Mouse (Mus musculus): Measurements from ENCODE around the gene Negr1. TPM values are rescaled to one million over a fixed set of nuclear protein-coding genes. Genes with fewer than 3 reads are reported as not detected.
A peak's percentile ranks its signal among the peaks of the same experiment; 100 is the strongest.

The Negr1 gene
- total RNA-seq, 4 experiments from 2014 or later: 104 to 148 (median 114) TPM

DNA sequence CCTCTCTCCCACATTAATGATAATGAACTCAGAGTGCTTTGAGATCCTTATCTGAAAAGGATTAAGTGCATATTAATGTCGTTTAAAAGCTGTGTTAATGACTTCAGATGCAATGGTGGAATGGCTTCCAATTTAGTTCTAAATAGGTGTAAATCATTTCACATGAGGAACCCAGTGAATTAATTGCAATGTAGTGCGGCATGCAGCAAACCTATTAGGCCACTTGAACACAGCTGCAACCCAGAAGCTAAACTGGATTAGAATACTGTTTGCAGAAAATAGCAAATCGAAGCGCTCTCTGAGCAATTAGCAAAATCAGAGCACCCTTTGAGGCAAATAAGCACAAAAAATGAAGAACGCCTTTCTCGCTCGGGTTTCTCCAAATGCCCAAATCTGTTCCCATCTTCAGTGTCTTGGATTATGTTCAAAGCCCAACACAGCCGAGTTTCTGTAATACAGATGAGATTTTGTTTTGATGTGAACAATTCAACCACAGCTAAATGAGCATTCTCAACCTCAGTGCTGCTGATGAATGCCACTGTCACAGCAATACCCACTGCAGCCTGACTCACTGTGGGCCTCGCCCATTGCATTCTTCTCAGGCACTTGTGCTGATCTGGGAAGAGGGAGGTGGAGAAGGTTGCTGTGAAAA is 342.5 kb downstream of the Negr1 start:
- DNase-seq (ENCODE audit: low spot score in 2 of 2): peak; percentile 22 to 23

DNA sequence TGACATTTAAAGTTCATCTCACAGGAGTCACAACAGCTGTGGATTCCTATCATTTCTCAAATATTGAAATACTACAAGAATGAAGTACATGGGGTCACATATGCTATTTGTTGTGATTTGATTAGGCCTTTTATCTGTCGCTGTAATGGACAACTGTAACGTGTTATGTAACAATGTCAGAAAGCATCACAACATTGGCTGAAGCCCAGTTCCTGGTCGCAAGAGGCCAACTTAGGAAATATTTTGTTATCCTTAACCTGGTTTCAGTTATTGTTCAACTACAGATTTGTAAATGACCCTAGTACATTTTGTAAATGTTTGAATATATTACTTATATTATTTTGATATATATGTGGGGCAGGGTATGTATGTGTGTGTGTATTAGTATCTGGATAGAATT is 351.2 kb downstream of the Negr1 start:
- DNase-seq (ENCODE audit: low spot score in 2 of 2): no peak

DNA sequence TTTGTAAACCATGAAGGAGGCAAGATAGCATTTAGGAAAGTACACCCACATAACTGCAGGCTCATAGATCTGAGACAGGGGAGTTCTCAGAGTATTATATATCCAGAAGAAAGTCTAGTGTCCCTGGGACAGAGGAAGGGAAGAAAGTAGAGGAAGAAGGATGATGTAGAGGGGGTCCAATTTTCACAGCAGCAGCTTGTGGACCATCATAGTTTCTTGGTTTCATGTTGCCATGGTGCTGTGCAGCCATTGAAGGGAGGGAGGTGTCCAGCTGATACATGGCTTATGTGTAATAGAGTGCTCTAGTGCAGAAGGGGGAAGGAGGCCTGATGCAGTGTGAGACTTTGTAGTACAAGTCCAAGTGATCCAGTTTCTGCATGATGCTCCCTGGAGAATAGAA is 359.8 kb downstream of the Negr1 start:
- no peak for DNase-seq (ENCODE audit: low spot score in 2 of 2)

DNA sequence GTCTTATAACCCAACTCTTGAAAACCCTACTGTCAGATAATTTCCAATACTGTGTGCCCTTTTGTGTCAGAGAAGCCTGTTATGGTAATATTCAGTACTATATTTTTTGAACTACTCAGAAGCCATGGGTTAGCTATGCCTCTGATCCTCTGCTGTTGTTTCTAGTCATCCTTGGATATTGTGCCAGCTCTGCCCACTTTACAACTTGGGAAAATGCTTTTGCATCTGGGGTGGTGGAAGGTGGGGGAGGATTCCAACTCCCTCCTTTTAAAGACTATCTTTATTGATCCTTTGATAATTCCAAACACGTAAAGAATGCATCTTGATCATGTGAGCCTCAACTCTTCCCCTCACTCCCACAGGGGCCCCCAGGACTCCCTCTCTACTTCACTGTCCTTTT is 361.6 kb downstream of the Negr1 start:
- no peak for DNase-seq (ENCODE audit: low spot score in 2 of 2)

DNA sequence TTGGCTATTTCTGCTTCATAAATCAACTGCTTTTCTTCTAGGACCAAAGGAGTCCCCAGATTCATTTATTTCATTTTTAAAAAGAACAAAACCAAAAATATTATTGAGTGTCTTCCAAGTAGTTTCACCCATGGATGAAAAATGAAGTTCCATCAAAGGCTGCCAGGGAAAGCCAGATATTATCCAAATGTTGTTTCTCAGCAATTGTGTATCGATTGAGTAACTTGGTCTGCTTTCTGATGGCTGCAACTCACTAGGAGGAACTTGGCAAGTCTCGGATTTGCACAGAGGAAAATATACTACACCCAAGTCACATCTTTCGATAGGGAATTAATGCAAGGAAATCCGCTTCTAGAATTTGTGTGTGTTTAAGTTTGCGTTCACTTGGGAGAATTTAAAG is 363.5 kb downstream of the Negr1 start:
- DNase-seq (ENCODE audit: low spot score in 2 of 2): no peak

DNA sequence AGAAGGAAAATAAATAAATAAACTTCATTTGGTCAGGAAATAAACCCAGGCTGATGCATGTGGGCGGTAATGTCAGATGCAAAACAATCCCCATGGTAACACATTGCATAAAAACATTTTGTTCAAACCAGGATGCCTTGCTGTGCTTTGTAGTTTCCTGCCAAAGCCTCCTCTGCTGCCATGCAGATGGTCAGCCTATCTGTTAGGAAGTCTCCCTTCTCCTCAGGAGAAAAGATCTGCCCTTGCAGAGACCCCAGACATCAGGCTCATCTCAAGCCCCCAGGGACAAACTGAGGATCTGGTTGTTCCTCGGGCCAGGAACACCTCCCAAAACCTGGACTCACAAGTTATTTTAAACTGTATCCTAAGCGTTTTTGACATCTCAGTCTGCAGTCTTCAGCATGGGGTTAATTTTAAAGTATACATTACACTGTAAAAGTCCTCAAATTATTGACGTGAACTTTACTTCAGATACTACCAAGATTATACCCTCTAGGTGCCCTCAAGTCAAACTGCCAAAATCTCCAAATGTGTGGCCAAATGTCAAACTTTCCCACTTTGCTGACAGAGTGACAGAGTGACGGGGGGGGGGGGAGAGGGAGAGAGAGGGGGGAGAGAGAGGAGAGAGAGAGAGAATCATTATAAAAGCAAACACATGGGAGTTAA is 366.9 kb downstream of the Negr1 start:
- DNase-seq (ENCODE audit: low spot score in 2 of 2): peak; percentile 39 to 54

DNA sequence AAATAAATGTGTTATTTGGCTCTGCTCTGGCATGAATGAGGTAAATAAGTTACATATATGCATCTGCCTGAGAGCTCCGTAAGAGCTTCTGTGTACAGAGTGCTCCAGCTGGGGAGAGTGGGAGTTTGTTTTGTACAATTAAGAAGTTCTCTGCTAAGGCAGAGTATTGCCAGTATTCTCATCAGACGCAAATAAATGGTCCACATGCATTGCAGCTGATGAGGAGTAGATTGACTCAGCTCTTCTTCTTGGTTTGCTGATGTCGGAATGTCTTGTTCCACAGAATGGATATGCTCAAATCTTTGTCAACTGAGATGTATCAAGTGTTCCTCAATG is 367.4 kb downstream of the Negr1 start:
- DNase-seq (ENCODE audit: low spot score in 2 of 2): peak; percentile 60 to 69

DNA sequence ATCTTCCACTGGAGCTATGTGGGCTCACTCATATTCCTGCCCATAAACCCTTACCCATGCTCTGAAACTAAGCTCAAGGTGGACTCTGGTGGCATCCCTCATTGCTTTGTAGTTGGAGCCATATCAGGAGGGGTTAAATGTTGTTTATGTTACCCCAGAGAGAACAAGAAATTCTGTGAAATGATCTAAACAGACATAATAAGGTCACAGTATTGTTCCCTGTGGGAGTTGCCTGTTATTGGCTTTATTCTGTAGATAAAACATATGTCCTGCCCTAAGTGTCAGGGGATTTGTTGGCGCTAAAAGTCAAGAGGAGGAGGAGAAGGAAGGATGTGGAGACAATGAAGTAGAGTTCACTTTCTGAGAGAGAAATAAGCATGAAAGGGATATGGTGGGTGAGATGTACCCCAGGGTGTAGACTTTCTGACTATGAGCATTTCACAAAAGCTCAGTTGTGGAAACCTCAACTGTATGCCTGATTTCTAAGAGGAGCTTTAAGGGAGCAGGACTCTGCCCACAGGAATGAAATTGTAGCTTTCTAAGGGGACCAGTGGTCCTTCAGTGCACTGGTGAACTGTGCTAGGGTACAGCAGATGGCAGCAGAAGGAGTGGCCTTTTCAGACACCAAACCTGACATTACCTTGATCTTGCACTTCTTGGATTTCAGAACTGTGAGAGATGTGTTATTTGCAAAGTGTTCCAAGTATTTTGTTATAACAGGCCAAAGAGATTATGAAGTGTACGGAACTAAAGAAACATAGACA is 368.3 kb downstream of the Negr1 start:
- DNase-seq (ENCODE audit: low spot score in 2 of 2): no peak

DNA sequence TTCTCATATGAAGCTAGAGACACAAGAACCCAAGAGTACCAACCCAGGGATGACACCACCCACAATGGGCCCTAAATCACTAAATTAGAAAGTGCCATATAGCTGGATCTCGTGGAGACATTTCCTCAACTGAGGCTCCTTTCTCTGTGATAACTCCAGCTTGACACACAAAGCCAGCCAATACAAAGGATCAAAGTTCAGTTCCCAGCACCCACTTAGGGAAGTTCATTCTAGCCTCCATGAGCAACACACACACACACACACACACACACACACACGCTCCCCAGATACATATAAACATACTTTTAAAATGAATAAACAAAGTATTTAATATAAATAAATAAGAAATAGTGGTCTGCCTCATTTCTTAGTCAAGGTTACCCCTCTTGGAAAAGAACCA is 369.4 kb downstream of the Negr1 start:
- no peak for DNase-seq (ENCODE audit: low spot score in 2 of 2)

DNA sequence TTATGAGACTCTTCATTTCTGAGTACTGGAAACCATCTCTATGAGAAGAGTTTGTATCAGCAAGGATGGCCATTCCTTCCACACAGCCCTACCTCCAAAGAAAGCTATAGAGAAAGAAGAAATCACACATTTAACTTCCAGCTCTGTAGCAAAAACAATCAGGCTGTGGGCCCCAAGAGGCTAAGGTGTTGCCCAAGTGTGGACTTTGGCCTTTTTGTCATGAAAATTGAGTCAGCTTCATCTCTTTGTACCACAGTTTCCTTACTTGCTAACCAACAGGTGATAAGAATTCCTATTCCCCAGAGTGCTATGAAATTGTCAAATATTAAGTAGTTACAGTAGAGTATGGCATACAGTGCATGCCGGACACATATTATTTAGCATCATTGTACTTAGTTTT is 369.9 kb downstream of the Negr1 start:
- no peak for DNase-seq (ENCODE audit: low spot score in 2 of 2)

DNA sequence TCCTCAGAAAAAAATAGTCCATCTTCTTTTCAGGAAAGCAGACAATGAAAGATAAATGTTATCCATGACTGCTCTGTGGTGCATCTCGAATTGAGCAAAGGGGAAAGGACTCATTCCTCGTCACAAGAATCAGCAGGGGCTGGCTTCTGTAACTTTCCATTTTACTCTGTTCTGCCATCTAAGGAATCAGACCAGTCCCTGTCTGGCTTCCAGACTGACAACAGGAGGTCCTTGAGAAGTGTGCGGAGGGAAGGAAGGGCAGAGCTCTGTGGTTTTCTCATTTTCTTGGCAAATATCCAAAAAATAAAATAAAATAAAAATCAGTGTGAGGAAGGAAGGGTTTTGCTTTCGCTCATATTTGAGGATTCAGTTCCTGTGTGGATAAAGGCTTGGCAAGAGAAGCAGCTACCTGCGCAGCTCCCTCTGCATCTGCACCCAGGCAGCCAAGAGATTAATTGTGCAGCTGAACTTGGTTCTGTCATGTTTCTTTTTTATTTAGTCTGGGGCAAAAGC is 373.2 kb downstream of the Negr1 start:
- no peak for DNase-seq (ENCODE audit: low spot score in 2 of 2)

DNA sequence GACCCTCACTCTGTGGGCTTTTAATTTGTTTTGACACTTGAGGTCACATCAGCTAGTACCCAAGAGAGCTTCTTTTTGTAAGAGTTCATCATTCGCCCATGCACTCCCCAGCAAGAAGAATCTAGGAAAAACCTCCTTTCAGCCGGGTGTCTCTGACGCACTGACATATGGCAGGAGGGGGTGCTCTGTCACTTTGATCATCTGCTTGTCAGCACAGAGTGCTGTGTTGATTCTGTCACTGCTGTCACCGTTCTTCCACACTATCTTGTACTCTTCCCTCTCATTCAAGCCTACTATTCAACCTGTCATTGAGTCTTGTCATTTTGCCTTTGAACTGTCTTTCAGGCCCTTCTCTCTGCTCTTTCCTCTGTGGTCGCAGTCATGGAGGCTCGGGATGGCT is 385.8 kb downstream of the Negr1 start:
- DNase-seq (ENCODE audit: low spot score in 2 of 2): peak; percentile 41 to 53

DNA sequence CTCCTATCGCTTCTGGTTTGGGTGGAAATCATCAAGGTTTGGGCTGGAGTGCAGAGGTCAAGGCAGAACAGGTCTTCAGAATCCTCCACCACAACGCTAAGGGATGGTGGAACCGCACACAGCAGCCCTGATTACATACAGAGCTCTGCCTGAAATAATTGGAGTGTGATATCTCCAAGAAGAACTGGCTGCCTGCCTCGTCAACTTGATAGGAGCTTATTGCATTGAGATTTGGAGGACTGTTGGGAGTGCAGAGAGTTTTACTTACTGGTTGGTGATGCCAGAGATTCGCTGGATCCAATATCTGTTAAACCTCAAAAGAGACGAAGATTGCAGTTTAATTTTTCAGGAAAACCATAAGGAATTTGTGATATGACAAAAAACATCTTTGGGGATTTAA is 391.4 kb downstream of the Negr1 start:
- DNase-seq (ENCODE audit: low spot score in 2 of 2): no peak

DNA sequence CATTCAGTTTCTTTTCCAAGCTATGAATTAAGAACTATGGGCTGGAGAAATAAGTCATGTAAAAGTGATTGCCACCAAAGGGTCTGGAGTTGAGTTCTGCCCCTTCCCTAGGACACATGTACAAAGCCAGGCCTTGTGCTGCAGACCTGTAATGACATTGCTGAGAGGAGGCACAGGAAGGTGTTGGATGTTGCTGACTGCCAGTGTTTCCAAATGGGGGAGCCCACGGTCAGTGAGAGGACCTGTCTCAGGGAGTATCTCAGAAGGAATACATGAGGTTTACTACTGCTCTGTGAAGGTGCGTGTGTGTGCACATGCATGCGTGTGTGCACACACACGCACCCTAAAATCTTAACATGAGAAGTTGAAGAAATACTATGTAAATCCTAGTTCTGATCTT is 393.5 kb downstream of the Negr1 start:
- DNase-seq (ENCODE audit: low spot score in 2 of 2): no peak

DNA sequence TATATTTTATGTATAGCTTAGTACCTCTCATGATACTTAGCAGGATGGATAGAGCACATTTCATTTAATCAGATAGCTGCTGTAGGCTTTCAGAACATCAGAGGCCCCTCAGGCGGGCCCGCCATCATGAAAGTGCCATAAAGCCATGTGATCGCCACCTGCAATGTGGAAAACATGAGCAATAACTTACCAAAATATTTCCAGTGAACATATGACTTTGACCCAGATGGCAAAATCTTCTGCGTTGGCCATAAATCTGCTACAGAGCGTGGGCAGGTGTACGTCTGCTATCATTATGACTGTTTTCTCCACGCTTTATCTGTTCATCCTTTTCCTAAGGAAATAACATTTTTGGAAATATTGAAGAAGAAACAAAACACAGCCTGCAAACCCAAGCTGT is 397.0 kb downstream of the Negr1 start:
- peak; percentile 53 to 75 for DNase-seq (ENCODE audit: low spot score in 2 of 2)

DNA sequence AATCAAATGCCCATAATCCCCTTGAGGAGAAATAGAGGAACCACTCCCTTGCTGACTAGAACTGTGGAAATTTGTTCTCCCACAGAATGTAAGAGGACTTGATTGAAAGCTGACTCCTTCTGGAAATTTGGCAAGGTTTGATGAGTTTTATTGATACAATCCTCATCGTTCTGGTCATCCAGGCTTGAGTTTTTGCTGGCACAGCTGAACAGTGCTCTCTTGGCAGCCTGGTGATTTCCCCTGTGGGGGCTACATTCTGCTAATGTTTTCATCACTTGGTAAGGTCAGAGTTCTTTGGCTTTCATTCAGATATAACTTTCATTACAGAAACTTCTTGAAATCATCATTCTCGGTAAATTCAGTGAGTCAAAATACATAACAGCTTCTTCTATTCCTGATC is 407.2 kb downstream of the Negr1 start:
- DNase-seq (ENCODE audit: low spot score in 2 of 2): no peak

DNA sequence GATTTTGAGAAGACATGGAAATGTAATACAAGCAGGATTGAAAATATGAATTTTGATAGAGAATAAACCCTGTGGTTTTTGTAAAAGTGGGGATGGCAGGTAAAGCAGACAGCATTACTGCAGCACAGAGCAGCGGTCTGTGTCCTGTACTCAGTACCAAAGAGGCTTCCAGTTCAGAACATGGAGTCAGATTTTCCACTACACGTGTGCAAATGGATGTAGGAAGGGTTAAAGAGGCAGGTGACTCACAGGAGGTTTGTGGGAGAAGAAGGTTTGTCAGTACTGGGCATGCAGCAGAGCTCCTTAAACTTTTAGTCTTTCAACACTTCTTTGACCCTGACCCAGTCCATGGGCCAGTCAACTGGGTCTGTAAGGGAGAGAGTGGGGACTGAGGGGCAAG is 409.5 kb downstream of the Negr1 start:
- no peak for DNase-seq (ENCODE audit: low spot score in 2 of 2)

DNA sequence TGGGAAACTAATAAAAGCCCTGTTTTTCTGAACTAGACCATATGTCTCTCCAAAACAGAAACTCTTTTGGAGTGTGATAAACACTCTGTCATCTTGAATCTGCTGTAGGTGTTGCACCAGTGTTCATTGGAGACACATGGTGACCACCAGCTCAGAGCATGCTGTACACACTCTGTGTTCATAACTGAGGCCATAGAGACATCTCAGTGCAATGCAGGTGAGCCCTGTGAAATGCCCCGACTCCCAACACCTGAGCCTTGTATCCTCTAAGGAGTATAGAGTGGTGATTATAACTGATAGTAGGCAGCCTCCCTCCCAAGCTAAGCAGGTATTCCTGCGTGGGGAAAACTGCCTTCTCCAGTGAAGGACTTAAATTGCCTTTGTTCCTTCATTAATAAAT is 415.2 kb downstream of the Negr1 start:
- no peak for DNase-seq (ENCODE audit: low spot score in 2 of 2)

DNA sequence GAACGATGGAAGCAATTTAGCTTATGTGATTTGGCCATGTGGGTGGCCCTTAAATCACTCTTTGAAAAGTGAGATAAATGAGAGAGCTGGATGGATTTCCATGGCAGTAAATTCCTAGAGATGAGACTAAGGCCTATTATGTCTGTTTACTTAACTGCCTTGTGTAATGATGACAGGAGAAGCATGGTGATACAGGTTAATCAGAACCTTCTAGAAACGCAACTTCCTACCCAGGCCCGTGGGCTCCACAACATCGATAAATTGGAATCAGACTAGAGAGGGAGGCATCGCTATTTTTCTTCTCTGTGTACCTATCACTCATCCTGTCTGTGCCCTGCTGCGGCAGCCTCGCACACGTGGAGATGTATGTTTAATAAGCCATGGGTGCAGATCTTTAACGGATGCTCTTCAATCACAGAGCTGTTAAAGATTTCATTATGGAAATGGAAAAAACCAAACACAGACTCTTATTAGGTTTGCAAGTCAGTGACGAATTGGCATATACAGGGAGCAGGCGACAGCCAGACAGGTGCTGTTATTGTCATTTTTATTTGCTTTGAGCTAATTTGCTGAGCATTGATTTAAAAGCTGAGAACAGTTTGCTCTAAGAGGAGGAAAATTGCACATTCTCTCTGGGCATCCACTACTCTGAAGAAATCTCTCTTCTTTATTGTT is 418.6 kb downstream of the Negr1 start:
- no peak for DNase-seq (ENCODE audit: low spot score in 2 of 2)

DNA sequence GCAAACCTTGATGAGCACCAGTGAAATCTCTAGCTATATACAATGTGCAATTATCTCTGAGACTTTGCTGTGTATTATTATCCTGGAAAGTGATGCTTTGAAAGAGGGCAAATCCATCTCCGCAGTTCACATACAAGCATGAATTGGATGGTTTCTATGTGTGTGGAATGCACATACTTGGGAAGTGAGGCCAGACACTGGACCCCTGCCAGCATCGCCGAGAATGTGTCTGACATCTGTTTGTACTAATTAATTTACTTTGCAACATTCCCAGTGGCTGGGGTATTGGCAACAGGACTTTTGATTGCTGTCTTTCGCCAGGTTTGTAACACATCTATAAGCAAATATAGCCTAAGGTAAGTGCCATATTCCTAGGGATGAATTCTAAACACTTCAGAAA is 420.5 kb downstream of the Negr1 start:
- DNase-seq (ENCODE audit: low spot score in 2 of 2): peak in 1 of 2 experiments; percentile 26

DNA sequence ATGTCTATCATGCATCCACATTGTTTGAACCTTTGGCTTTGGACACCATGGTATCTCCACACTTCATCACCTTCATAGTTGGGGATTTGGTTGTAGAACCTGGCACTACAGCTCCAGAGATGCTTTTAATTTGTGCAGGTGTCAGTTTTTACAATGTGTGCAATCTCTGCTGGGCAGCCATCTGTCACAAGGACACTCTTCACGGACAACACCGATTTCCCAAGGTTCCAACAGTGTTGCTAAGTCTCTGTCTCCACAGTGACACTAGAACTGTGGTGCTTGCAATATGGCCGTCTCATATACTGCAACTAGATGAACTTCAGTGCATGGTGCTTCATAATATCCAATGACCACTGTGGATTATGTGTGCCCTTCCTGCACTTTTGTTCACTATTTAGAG is 425.5 kb downstream of the Negr1 start:
- no peak for DNase-seq (ENCODE audit: low spot score in 2 of 2)

DNA sequence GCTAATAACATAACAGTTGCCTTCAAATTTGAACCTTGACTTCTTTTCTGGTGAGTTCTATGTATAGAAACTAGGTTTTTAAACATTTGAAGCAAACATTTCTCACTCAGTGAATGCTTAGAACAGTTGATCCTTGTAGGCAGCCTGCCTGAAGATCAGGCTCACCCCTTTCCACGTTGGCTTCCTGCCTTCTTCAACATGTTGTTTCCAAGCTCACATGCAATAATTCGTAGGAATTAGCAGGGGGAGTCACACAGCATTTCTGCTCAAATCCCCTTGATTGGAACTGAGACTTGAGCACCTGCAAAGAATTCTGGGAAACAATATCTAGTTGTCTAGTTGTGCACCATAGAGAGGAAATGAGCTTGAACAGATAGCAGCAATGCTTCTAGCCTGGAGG is 430.6 kb downstream of the Negr1 start:
- no peak for DNase-seq (ENCODE audit: low spot score in 2 of 2)
